Mouse (Mus musculus): ENCODE measurements around the gene Alkbh2. TPM values are rescaled to one million over a fixed set of nuclear protein-coding genes. Genes with fewer than 3 reads are reported as not detected.

The Alkbh2 gene
- polyA plus RNA-seq, 1 experiment from 2014 or later, result 4.5 TPM

DNA sequence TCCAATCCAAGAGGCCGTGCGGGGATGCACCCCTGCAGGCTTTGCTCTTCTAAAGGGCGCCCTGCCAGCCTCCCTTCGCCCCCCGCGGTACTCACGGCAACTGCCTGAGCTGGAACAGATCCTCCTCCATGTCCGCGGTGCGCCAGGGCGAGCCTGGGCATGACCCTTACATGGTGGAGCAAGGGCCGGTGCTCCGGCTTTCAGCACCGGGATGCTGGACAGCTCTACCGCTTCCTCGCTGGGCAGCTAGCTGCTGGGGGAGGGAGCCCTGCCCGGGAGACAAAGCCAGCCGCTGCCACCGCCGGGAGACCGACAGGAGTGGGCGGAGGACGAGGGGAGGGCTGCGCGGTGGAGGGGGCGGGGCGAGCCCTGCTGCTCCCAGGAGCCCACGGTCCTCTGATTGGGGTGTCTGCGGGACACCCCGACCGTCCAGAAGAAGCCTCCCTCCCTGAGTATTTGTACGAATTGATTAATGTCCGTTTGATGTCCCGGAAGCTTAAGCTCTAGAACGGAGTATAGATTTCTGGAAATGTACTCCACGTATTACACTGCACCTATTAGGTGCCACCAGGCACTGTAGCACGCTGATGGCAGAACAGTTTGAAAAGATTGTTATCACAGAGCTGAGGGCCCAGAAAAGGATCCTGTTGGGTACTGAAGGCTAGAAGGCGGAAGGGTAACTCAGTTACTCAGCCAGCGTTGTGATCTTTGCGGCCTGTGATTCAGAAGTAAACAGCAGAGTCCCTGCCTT, 36.8 kb downstream of the Alkbh2 start, which contains the start of gene Svop:
Gene Svop, minus strand, starts transcription at position 514 of the 751 bp plus-strand sequence.
- ATAC-seq, result peak; percentile 49; the same call in 1 of the 2 replicates
- H3K9ac ChIP-seq (replicated peaks), result no peak within 1 kb of the TSS
- 0 out of 2 replicates have a peak, but pooled peaks cover 2% of the 10 kb centered on the region for H3K27me3 ChIP-seq (ENCODE audit: insufficient read depth, low read length)
- no peak for TF ChIP-seq CTCF (IDR thresholded peaks at IDR 0.05; ENCODE audit: low read depth)
- TF ChIP-seq EP300 (IDR thresholded peaks at IDR 0.05; ENCODE audit: low read depth), result no peak
- H3K9me3 ChIP-seq (ENCODE audit: low read length), result no peaks in the 10 kb centered on the region
- H3K4me3 ChIP-seq (ENCODE audit: low read depth, low read length), result no peak within 1 kb of the TSS
- peak within 1 kb of the TSS; percentile 28; the same call in 1 of the 2 replicates for H3K4me2 ChIP-seq (ENCODE audit: low read depth, low read length)
- WGBS (ENCODE audit: insufficient replicate concordance), result 4% methylated on average over 40 of the region's 40 CpGs
- DNase-seq, result peak; percentile 80
- no peaks in the 10 kb centered on the region for H3K36me3 ChIP-seq (replicated peaks; ENCODE audit: insufficient read depth, low read length)
- no peak within 1 kb of the TSS for H3K27ac ChIP-seq (ENCODE audit: low read depth)
- peaks cover 3% of the 10 kb centered on the region; the same call in 1 of the 2 replicates for H3K4me1 ChIP-seq (ENCODE audit: insufficient read depth)

DNA sequence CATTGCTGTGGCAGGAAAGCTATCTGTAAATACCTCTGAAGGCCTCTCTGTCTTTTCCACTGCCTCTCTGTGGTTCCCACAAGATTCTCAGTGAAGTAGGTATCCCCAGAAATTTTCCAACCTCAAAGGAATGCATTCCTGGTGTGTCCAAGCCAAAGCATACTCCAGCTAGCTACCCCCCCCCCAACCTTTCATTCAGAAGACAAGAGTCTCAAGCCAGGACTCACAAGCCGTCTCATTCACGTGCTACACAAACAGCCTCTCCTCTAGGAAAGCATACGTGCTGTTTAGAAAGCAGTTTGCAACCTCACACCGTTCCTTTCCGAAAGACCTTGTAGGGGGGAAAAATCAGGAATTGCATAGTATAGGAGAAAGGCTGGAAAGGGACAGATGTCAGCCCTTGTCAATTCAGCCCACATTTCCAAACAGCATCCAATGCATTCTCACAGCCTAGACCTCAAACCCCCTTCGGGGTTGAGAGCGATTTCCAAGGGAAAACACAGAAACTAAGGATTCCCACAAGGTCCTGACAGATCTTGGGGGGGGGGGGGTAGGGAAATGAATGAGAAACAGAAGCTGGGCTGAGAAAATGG, 37.5 kb downstream of the Alkbh2 start:
- Histone ChIP-seq H3K4me2 (ENCODE audit: low read depth, low read length) (no peak overlapping the region), H3K36me3 (replicated peaks; ENCODE audit: insufficient read depth, low read length) (no peaks in the 10 kb centered on the region), H3K27ac (ENCODE audit: low read depth) (no peak overlapping the region), H3K4me1 (ENCODE audit: insufficient read depth) (peaks cover 3% of the 10 kb centered on the region; the same call in 1 of the 2 replicates), H3K9me3 (ENCODE audit: low read length) (no peaks in the 10 kb centered on the region), H3K9ac (replicated peaks) (no peak overlapping the region), H3K27me3 (ENCODE audit: insufficient read depth, low read length) (0 out of 2 replicates have a peak, but pooled peaks cover 2% of the 10 kb centered on the region), H3K4me3 (ENCODE audit: low read depth, low read length) (no peak overlapping the region)
- WGBS (ENCODE audit: insufficient replicate concordance), result 32% methylated on average over 7 of the region's 7 CpGs
- TF ChIP-seq CTCF (IDR thresholded peaks at IDR 0.05; ENCODE audit: low read depth) (no peak), EP300 (IDR thresholded peaks at IDR 0.05; ENCODE audit: low read depth) (no peak)
- DNase-seq, result no peak
- no peak for ATAC-seq

DNA sequence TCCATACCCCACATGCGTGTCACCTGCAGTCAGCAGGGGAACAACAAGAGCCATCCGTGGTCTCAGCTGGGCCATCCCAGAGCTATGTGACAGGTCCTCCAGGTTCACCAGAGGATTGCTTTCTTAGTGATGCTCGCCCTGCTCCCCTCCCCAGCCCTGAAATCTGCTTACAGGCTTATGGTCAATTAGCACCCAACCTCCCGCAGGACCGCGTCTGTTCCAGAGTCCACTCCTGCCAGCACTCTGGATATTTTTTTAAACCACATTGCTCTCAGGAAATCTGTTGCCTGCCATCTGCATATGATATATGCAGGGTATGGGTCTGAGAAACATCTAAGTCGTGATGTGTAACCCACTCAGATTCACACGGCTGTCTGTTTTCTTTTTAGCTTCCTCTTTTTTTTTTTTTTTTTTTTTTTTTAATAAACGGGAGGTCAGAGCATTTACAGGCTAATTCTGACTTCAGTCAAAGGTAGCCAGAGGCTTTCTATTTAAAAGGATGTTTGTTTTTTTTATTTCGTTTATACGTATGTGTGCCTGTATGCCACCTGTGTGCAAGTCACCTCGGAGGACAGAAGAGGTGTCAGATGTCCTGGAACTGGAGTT, 40.0 kb downstream of the Alkbh2 start:
- Histone ChIP-seq H3K27me3 (ENCODE audit: insufficient read depth, low read length) (0 out of 2 replicates have a peak, but pooled peaks cover 2% of the 10 kb centered on the region), H3K9ac (replicated peaks) (no peak overlapping the region), H3K4me3 (ENCODE audit: low read depth, low read length) (no peak overlapping the region), H3K9me3 (ENCODE audit: low read length) (no peaks in the 10 kb centered on the region), H3K4me1 (ENCODE audit: insufficient read depth) (peaks cover 3% of the 10 kb centered on the region; the same call in 1 of the 2 replicates), H3K4me2 (ENCODE audit: low read depth, low read length) (no peak overlapping the region), H3K27ac (ENCODE audit: low read depth) (no peak overlapping the region), H3K36me3 (replicated peaks; ENCODE audit: insufficient read depth, low read length) (no peaks in the 10 kb centered on the region)
- DNase-seq, result no peak
- no peak for ATAC-seq
- TF ChIP-seq CTCF (IDR thresholded peaks at IDR 0.05; ENCODE audit: low read depth) (no peak), EP300 (IDR thresholded peaks at IDR 0.05; ENCODE audit: low read depth) (no peak)
- WGBS (ENCODE audit: insufficient replicate concordance), result 56% methylated on average over 12 of the region's 12 CpGs

DNA sequence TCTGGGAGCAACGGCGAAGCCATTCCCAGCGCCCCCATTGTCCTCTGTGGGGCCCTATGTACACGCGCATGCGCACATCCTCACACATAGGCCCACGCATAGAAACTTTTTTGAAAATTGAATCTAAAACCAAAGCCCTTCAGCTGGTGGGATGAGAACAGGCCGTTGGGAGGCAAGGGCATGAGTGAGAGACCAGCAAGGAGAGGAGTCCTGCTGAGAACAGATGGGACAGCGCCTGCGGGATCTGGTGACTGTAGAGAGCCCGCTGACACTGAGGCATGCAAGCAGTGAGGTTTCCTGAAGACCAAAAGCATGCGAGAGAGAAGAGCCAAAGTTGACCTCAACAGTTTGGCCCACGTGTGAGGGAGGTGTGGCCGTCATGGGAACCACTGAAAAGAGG, 42.5 kb downstream of the Alkbh2 start:
- no peak for TF ChIP-seq EP300 (IDR thresholded peaks at IDR 0.05; ENCODE audit: low read depth)
- no peak for TF ChIP-seq CTCF (IDR thresholded peaks at IDR 0.05; ENCODE audit: low read depth)
- no peaks in the 10 kb centered on the region for H3K9me3 ChIP-seq (ENCODE audit: low read length)
- no peak overlapping the region for H3K27ac ChIP-seq (ENCODE audit: low read depth)
- no peak overlapping the region for H3K9ac ChIP-seq (replicated peaks)
- H3K4me2 ChIP-seq (ENCODE audit: low read depth, low read length), result no peak overlapping the region
- 74% methylated on average over 14 of the region's 14 CpGs for WGBS (ENCODE audit: insufficient replicate concordance)
- H3K4me1 ChIP-seq (ENCODE audit: insufficient read depth), result no peaks in the 10 kb centered on the region
- no peaks in the 10 kb centered on the region for H3K27me3 ChIP-seq (ENCODE audit: insufficient read depth, low read length)
- no peak for DNase-seq
- H3K36me3 ChIP-seq (replicated peaks; ENCODE audit: insufficient read depth, low read length), result no peaks in the 10 kb centered on the region
- no peak for ATAC-seq
- H3K4me3 ChIP-seq (ENCODE audit: low read depth, low read length), result no peak overlapping the region

DNA sequence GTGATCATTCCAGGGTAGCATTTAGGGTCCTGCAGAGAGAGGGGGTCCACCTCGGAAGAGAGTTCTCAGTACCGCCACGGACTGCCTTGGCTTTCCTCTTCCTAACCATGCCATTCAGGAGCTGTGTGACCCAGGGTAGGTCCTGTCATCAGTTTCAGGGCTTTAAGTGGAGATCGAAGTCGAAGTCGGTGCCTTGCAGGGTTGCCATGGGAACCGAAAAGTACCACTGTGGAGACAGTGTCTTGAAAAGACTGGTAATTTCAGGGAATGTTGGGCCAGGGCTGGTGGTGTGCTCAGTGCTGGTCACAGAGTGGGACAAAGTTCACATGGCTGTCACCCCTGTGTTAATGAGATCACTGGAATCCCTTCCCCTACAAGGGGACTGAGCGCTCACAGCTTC, 51.0 kb downstream of the Alkbh2 start:
- H3K36me3 ChIP-seq (replicated peaks; ENCODE audit: insufficient read depth, low read length), result no peaks in the 10 kb centered on the region
- WGBS (ENCODE audit: insufficient replicate concordance), result 66% methylated on average over 8 of the region's 8 CpGs
- H3K4me1 ChIP-seq (ENCODE audit: insufficient read depth), result no peaks in the 10 kb centered on the region
- ATAC-seq, result no peak
- no peak overlapping the region for H3K27ac ChIP-seq (ENCODE audit: low read depth)
- TF ChIP-seq EP300 (IDR thresholded peaks at IDR 0.05; ENCODE audit: low read depth) (no peak), CTCF (IDR thresholded peaks at IDR 0.05; ENCODE audit: low read depth) (no peak)
- no peak overlapping the region for H3K4me2 ChIP-seq (ENCODE audit: low read depth, low read length)
- H3K9me3 ChIP-seq (ENCODE audit: low read length), result no peaks in the 10 kb centered on the region
- no peak overlapping the region for H3K4me3 ChIP-seq (ENCODE audit: low read depth, low read length)
- DNase-seq, result no peak
- H3K9ac ChIP-seq (replicated peaks), result no peak overlapping the region
- no peaks in the 10 kb centered on the region for H3K27me3 ChIP-seq (ENCODE audit: insufficient read depth, low read length)

Other genes with a start within 250 kb of the Alkbh2 start
- 23.6 and 27.6 TPM in 2 replicates for gene Coro1c, start 219.5 kb downstream of the Alkbh2 start, polyA plus RNA-seq (2015; fragmentation: Nextera tagmentation; extraction: Ambion mirVana)
- gene Ssh1, start 134.3 kb downstream of the Alkbh2 start, polyA plus RNA-seq (2015; fragmentation: Nextera tagmentation; extraction: Ambion mirVana), result 3.7 and 4.3 TPM in 2 replicates
- not detected in 2 replicates for gene Dao, start 124.5 kb downstream of the Alkbh2 start, polyA plus RNA-seq (2015; fragmentation: Nextera tagmentation; extraction: Ambion mirVana)
- gene Usp30, start 62.8 kb downstream of the Alkbh2 start, polyA plus RNA-seq (2015; fragmentation: Nextera tagmentation; extraction: Ambion mirVana), result 2.6 and 2.8 TPM in 2 replicates
- not detected in 2 replicates for gene Svop, start 36.6 kb downstream of the Alkbh2 start, polyA plus RNA-seq (2015; fragmentation: Nextera tagmentation; extraction: Ambion mirVana)
- gene Ung, start 2.2 kb upstream of the Alkbh2 start, polyA plus RNA-seq (2015; fragmentation: Nextera tagmentation; extraction: Ambion mirVana), result 11.8 TPM in 2 replicates
- 1.0 and 1.2 TPM in 2 replicates for gene Acacb, start 18.3 kb upstream of the Alkbh2 start, polyA plus RNA-seq (2015; fragmentation: Nextera tagmentation; extraction: Ambion mirVana)
- not detected in 2 replicates for gene Foxn4, start 145.6 kb upstream of the Alkbh2 start, polyA plus RNA-seq (2015; fragmentation: Nextera tagmentation; extraction: Ambion mirVana)
- gene Myo1h, start 160.9 kb upstream of the Alkbh2 start, polyA plus RNA-seq (2015; fragmentation: Nextera tagmentation; extraction: Ambion mirVana), result 0.28 and 0.37 TPM in 2 replicates